Mouse (Mus musculus) intestine, embryonic 14.5 days (tissue): ENCODE data around the gene Actr2. TPM values are rescaled to one million over a fixed set of nuclear protein-coding genes. Genes with fewer than 3 reads are reported as not detected.
"Not testable (repeated sequence)": the region's sequence is repeated elsewhere in the genome, so short reads cannot be mapped to it uniquely, and the experiment has no call there.

Experiments
- ATAC-seq: fragments of 200-750 bp; cut with Nextera tagmentation; replicated peaks from 2 replicates; pipeline ENCODE4 v1.8.0; 2017; ENCODE audit warnings: low read depth, moderate number of reproducible peaks, moderate TSS enrichment, moderate library complexity; ENCODE audit not compliant: low FRiP score, low TSS enrichment
- DNase-seq: peaks from one replicate; pipeline ENCODE4 v3.0.0-alpha.2; 2018; ENCODE audit warnings: low spot score
- H3K27ac ChIP-seq: fragments of 300-500 bp; sonication (generic); 2 replicates; pipeline ENCODE4 v1.5.1; 2014; ENCODE audit warnings: low read depth, mild to moderate bottlenecking, control low read depth
- H3K27me3 ChIP-seq: fragments of 300-500 bp; sonication (generic); replicated peaks from 2 replicates; pipeline ENCODE4 v1.6.1; 2014; ENCODE audit warnings: low read length, control low read depth; ENCODE audit not compliant: control insufficient read depth, insufficient read depth
- H3K36me3 ChIP-seq: fragments of 300-500 bp; sonication (generic); 2 replicates; pipeline ENCODE4 v1.6.1; 2014; ENCODE audit warnings: low read length, control low read depth; ENCODE audit not compliant: control insufficient read depth, insufficient read depth
- H3K4me1 ChIP-seq: fragments of 300-500 bp; sonication (generic); replicated peaks from 2 replicates; pipeline ENCODE4 v1.6.1; 2014; ENCODE audit warnings: low read length, control low read depth, mixed read lengths; ENCODE audit not compliant: control insufficient read depth, insufficient read depth
- H3K4me2 ChIP-seq: fragments of 300-500 bp; sonication (generic); 2 replicates; pipeline ENCODE4 v1.6.1; 2014; ENCODE audit warnings: low read length
- H3K4me3 ChIP-seq: fragments of 300-500 bp; sonication (generic); 2 replicates; pipeline ENCODE4 v1.5.1; 2014; ENCODE audit warnings: low read depth, low read length, control low read depth, mixed read lengths
- H3K9ac ChIP-seq: fragments of 300-500 bp; sonication (generic); 2 replicates; pipeline ENCODE4 v1.6.1; 2014; ENCODE audit warnings: mild to moderate bottlenecking, low read length
- H3K9me3 ChIP-seq: fragments of 300-500 bp; sonication (generic); 2 replicates; pipeline ENCODE4 v1.6.1; 2016; ENCODE audit warnings: low read length, control low read depth; ENCODE audit not compliant: control insufficient read depth
- WGBS: fragments of 180-500 bp; shearing (Covaris S2); extraction: QIAGEN DNeasy Blood & Tissue Kit; methylation state at CpG from one replicate; pipeline ENCODE4 v1.1.7; 2014; 5-methylcytosine and 5-hydroxymethylcytosine counted together
- polyA plus RNA-seq: library from polyadenylated mRNA; unstranded; fragments of >200 nt; fragmentation: Nextera tagmentation; extraction: Ambion mirVana; gene quantifications from 2 replicates; pipeline ENCODE4 v1.2.1, GENCODE M21; 2014

Actr2 gene
- polyA plus RNA-seq, 1 experiment from 2014 or later: 66.5 TPM

- not testable (repeated sequence) for H3K9me3 ChIP-seq, ATAC-seq, DNase-seq, H3K36me3 ChIP-seq, H3K4me2 ChIP-seq, H3K27ac ChIP-seq, H3K4me1 ChIP-seq, H3K4me3 ChIP-seq, H3K27me3 ChIP-seq, H3K9ac ChIP-seq
- WGBS: 91% methylated on average over 4 of the region's 4 CpGs
Observed at GRCm38 (mm10) chr11:20143687-20144086, 31.0 kb upstream of the Actr2 start.

- no peak for DNase-seq
- H3K4me1 ChIP-seq: no peaks in the 10 kb centered on the region
- H3K27me3 ChIP-seq: no peaks in the 10 kb centered on the region
- no peak overlapping the region for H3K27ac ChIP-seq
- 90% methylated on average over 5 of the region's 5 CpGs for WGBS
- no peak for ATAC-seq
- H3K36me3 ChIP-seq: no peaks in the 10 kb centered on the region
- no peak overlapping the region for H3K9ac ChIP-seq
- no peaks in the 10 kb centered on the region for H3K9me3 ChIP-seq
- H3K4me2 ChIP-seq: no peak overlapping the region
- H3K4me3 ChIP-seq: no peak overlapping the region
Observed at GRCm38 (mm10) chr11:20142516-20142915, 29.8 kb upstream of the Actr2 start.

- 87% methylated on average over 5 of the region's 5 CpGs for WGBS
- no peak overlapping the region for H3K4me2 ChIP-seq
- H3K9ac ChIP-seq: no peak overlapping the region
- no peak overlapping the region for H3K27ac ChIP-seq
- no peaks in the 10 kb centered on the region for H3K36me3 ChIP-seq
- no peak overlapping the region for H3K4me3 ChIP-seq
- ATAC-seq (no peak), DNase-seq (no peak)
- H3K4me1 ChIP-seq: no peaks in the 10 kb centered on the region
- H3K27me3 ChIP-seq: no peaks in the 10 kb centered on the region
- no peaks in the 10 kb centered on the region for H3K9me3 ChIP-seq
Observed at GRCm38 (mm10) chr11:20140286-20140685, 27.6 kb upstream of the Actr2 start.

- WGBS: 94% methylated on average over 2 of the region's 2 CpGs
- DNase-seq (no peak), ATAC-seq (no peak)
- H3K4me2 ChIP-seq: no peak overlapping the region
- no peaks in the 10 kb centered on the region for H3K36me3 ChIP-seq
- H3K9me3 ChIP-seq: no peaks in the 10 kb centered on the region
- H3K4me1 ChIP-seq: no peaks in the 10 kb centered on the region
- H3K4me3 ChIP-seq: no peak overlapping the region
- H3K27me3 ChIP-seq: no peaks in the 10 kb centered on the region
- no peak overlapping the region for H3K27ac ChIP-seq
- no peak overlapping the region for H3K9ac ChIP-seq
Observed at GRCm38 (mm10) chr11:20139711-20140110, 27.0 kb upstream of the Actr2 start.

GRCm38 (mm10) chr11:20138498-20139208 lies 25.9 kb upstream of the Actr2 start:
- no peaks in the 10 kb centered on the region for H3K36me3 ChIP-seq

GRCm38 (mm10) chr11:20137872-20138271 lies 25.2 kb upstream of the Actr2 start:
- Histone ChIP-seq H3K27me3 (no peaks in the 10 kb centered on the region), H3K9ac (no peak overlapping the region), H3K4me2 (no peak overlapping the region), H3K4me1 (no peaks in the 10 kb centered on the region), H3K27ac (no peak overlapping the region), H3K36me3 (no peaks in the 10 kb centered on the region), H3K4me3 (no peak overlapping the region), H3K9me3 (no peaks in the 10 kb centered on the region)
- 82% methylated on average over 2 of the region's 2 CpGs for WGBS
- ATAC-seq (no peak), DNase-seq (no peak)

More at GRCm38 (mm10) chr11:20138498-20139208, 25.9 kb upstream of the Actr2 start:
- ATAC-seq: no peak
- Histone ChIP-seq H3K27me3 (no peaks in the 10 kb centered on the region), H3K4me1 (no peaks in the 10 kb centered on the region), H3K9ac (no peak overlapping the region), H3K4me2 (no peak overlapping the region), H3K9me3 (no peaks in the 10 kb centered on the region), H3K27ac (no peak overlapping the region), H3K4me3 (no peak overlapping the region)
- 87% methylated on average over 6 of the region's 6 CpGs for WGBS
- DNase-seq: no peak

GRCm38 (mm10) chr11:20136314-20136713 lies 23.6 kb upstream of the Actr2 start:
- ATAC-seq (no peak), DNase-seq (no peak)
- no peak overlapping the region for H3K9ac ChIP-seq
- no peaks in the 10 kb centered on the region for H3K9me3 ChIP-seq
- H3K27ac ChIP-seq: no peak overlapping the region
- no peaks in the 10 kb centered on the region for H3K27me3 ChIP-seq
- no peaks in the 10 kb centered on the region for H3K36me3 ChIP-seq
- H3K4me2 ChIP-seq: no peak overlapping the region
- H3K4me1 ChIP-seq: no peaks in the 10 kb centered on the region
- WGBS: 64% methylated on average over 6 of the region's 6 CpGs
- no peak overlapping the region for H3K4me3 ChIP-seq

- H3K4me3 ChIP-seq, H3K27me3 ChIP-seq, H3K4me2 ChIP-seq, DNase-seq, H3K36me3 ChIP-seq, H3K9me3 ChIP-seq, H3K27ac ChIP-seq, H3K9ac ChIP-seq, H3K4me1 ChIP-seq, ATAC-seq: not testable (repeated sequence)
- 79% methylated on average over 3 of the region's 3 CpGs for WGBS
Observed at GRCm38 (mm10) chr11:20134869-20135268, 22.2 kb upstream of the Actr2 start.

GRCm38 (mm10) chr11:20133721-20134120 lies 21.0 kb upstream of the Actr2 start:
- no peaks in the 10 kb centered on the region for H3K27me3 ChIP-seq
- DNase-seq (no peak), ATAC-seq (no peak)
- H3K4me2 ChIP-seq: no peak overlapping the region
- H3K27ac ChIP-seq: no peak overlapping the region
- no peaks in the 10 kb centered on the region for H3K9me3 ChIP-seq
- H3K36me3 ChIP-seq: no peaks in the 10 kb centered on the region
- no peak overlapping the region for H3K4me3 ChIP-seq
- no peaks in the 10 kb centered on the region for H3K4me1 ChIP-seq
- H3K9ac ChIP-seq: no peak overlapping the region
- WGBS: 78% methylated on average over 1 of the region's 1 CpGs
